Mouse (Mus musculus) kidney, embryonic 15.5 days (tissue): ENCODE data around the gene Trpd52l3. TPM values are rescaled to one million over a fixed set of nuclear protein-coding genes. Genes with fewer than 3 reads are reported as not detected.
"Not testable (repeated sequence)": the region's sequence is repeated elsewhere in the genome, so short reads cannot be mapped to it uniquely, and the experiment has no call there.

Source experiments
- ATAC-seq: fragments of 200-750 bp; cut with Nextera tagmentation; replicated peaks from 2 replicates; pipeline ENCODE4 v1.8.0; 2017; ENCODE audit warnings: moderate TSS enrichment; ENCODE audit not compliant: low FRiP score
- H3K27ac ChIP-seq: fragments of 300-500 bp; sonication (generic); 2 replicates; pipeline ENCODE4 v1.5.1; 2015; ENCODE audit warnings: mild to moderate bottlenecking, inconsistent platforms
- H3K27me3 ChIP-seq: fragments of 300-500 bp; sonication (generic); 2 replicates; pipeline ENCODE4 v1.6.1; 2015; ENCODE audit warnings: inconsistent platforms
- H3K36me3 ChIP-seq: fragments of 300-500 bp; sonication (generic); 2 replicates; pipeline ENCODE4 v1.6.1; 2015; ENCODE audit warnings: inconsistent platforms
- H3K4me1 ChIP-seq: fragments of 300-500 bp; sonication (generic); 2 replicates; pipeline ENCODE4 v1.6.1; 2015; ENCODE audit warnings: inconsistent platforms
- H3K4me2 ChIP-seq: fragments of 300-500 bp; sonication (generic); 2 replicates; pipeline ENCODE4 v1.6.1; 2015; ENCODE audit warnings: moderate library complexity, mild to moderate bottlenecking, inconsistent platforms
- H3K4me3 ChIP-seq: fragments of 300-500 bp; sonication (generic); replicated peaks from 2 replicates; pipeline ENCODE4 v1.5.1; 2015; ENCODE audit warnings: mild to moderate bottlenecking, inconsistent platforms
- H3K9ac ChIP-seq: fragments of 300-500 bp; sonication (generic); 2 replicates; pipeline ENCODE4 v1.6.1; 2015; ENCODE audit warnings: mild to moderate bottlenecking, inconsistent platforms
- H3K9me3 ChIP-seq: fragments of 300-500 bp; sonication (generic); replicated peaks from 2 replicates; pipeline ENCODE4 v1.6.1; 2016; ENCODE audit warnings: inconsistent platforms
- WGBS: fragments of 180-500 bp; shearing (Covaris S2); methylation state at CpG from one replicate; pipeline ENCODE4 v1.1.7; 2015; ENCODE audit warnings: mixed read lengths; 5-methylcytosine and 5-hydroxymethylcytosine counted together
- polyA plus RNA-seq: library from polyadenylated mRNA; unstranded; fragments of >200 nt; fragmentation: Nextera tagmentation; extraction: Ambion mirVana; gene quantifications from 2 replicates; pipeline ENCODE4 v1.2.1, GENCODE M21; 2015

Trpd52l3 gene
- polyA plus RNA-seq, 1 experiment from 2014 or later: not detected

GRCm38 (mm10) chr19:30000406-30001365 is 2.9 kb upstream of the Trpd52l3 start:
- Histone ChIP-seq H3K4me3 (no peak overlapping the region), H3K4me2 (no peak overlapping the region), H3K27me3 (no peaks in the 10 kb centered on the region), H3K27ac (no peak overlapping the region), H3K36me3 (no peaks in the 10 kb centered on the region), H3K9ac (no peak overlapping the region), H3K9me3 (no peaks in the 10 kb centered on the region), H3K4me1 (no peaks in the 10 kb centered on the region)
- 69% methylated on average over 12 of the region's 12 CpGs for WGBS
- ATAC-seq: no peak

GRCm38 (mm10) chr19:30001550-30001949 is 2.0 kb upstream of the Trpd52l3 start:
- Histone ChIP-seq H3K9ac (no peak overlapping the region), H3K9me3 (no peaks in the 10 kb centered on the region), H3K4me1 (no peaks in the 10 kb centered on the region), H3K4me3 (no peak overlapping the region), H3K36me3 (no peaks in the 10 kb centered on the region), H3K27ac (no peak overlapping the region), H3K27me3 (no peaks in the 10 kb centered on the region), H3K4me2 (no peak overlapping the region)
- no peak for ATAC-seq
- 84% methylated on average over 6 of the region's 6 CpGs for WGBS

GRCm38 (mm10) chr19:30006371-30006770 is 2.8 kb downstream of the Trpd52l3 start:
- no peak for ATAC-seq
- Histone ChIP-seq H3K4me2 (no peak overlapping the region), H3K9ac (no peak overlapping the region), H3K27ac (no peak overlapping the region), H3K4me1 (0 out of 2 replicates have a peak, but pooled peaks cover 6% of the 10 kb centered on the region), H3K9me3 (no peaks in the 10 kb centered on the region), H3K27me3 (no peaks in the 10 kb centered on the region), H3K4me3 (no peak overlapping the region), H3K36me3 (no peaks in the 10 kb centered on the region)
- 77% methylated on average over 3 of the region's 3 CpGs for WGBS

- Histone ChIP-seq H3K36me3 (no peaks in the 10 kb centered on the region), H3K4me2 (no peak overlapping the region), H3K27ac (no peak overlapping the region), H3K9ac (no peak overlapping the region), H3K27me3 (no peaks in the 10 kb centered on the region), H3K4me3 (no peak overlapping the region), H3K9me3 (no peaks in the 10 kb centered on the region), H3K4me1 (0 out of 2 replicates have a peak, but pooled peaks cover 6% of the 10 kb centered on the region)
- ATAC-seq: no peak
- WGBS: 70% methylated on average over 13 of the region's 13 CpGs
Measured at GRCm38 (mm10) chr19:30010520-30011296, 7.1 kb downstream of the Trpd52l3 start.

- Histone ChIP-seq H3K9ac (no peak overlapping the region), H3K27ac (no peak overlapping the region), H3K27me3 (no peaks in the 10 kb centered on the region), H3K9me3 (no peaks in the 10 kb centered on the region), H3K36me3 (no peaks in the 10 kb centered on the region), H3K4me1 (0 out of 2 replicates have a peak, but pooled peaks cover 10% of the 10 kb centered on the region), H3K4me3 (no peak overlapping the region), H3K4me2 (no peak overlapping the region)
- ATAC-seq: no peak
- WGBS: 82% methylated on average over 3 of the region's 3 CpGs
Measured at GRCm38 (mm10) chr19:30014331-30014730, 10.7 kb downstream of the Trpd52l3 start.

GRCm38 (mm10) chr19:30016156-30016555 is 12.6 kb downstream of the Trpd52l3 start:
- H3K4me1 ChIP-seq: 0 out of 2 replicates have a peak, but pooled peaks cover 4% of the 10 kb centered on the region
- no peak for ATAC-seq
- 70% methylated on average over 6 of the region's 6 CpGs for WGBS
- no peaks in the 10 kb centered on the region for H3K9me3 ChIP-seq
- no peak overlapping the region for H3K27ac ChIP-seq
- H3K36me3 ChIP-seq: no peaks in the 10 kb centered on the region
- H3K9ac ChIP-seq: no peak overlapping the region
- H3K27me3 ChIP-seq: no peaks in the 10 kb centered on the region
- no peak overlapping the region for H3K4me3 ChIP-seq
- no peak overlapping the region for H3K4me2 ChIP-seq

GRCm38 (mm10) chr19:30023419-30023818 is 19.8 kb downstream of the Trpd52l3 start:
- H3K9ac ChIP-seq, H3K27ac ChIP-seq, H3K36me3 ChIP-seq, ATAC-seq, H3K4me1 ChIP-seq, H3K4me2 ChIP-seq, H3K27me3 ChIP-seq, H3K4me3 ChIP-seq, H3K9me3 ChIP-seq: not testable (repeated sequence)
- WGBS: 95% methylated on average over 10 of the region's 10 CpGs

GRCm38 (mm10) chr19:30029002-30029710 is 25.6 kb downstream of the Trpd52l3 start:
- Histone ChIP-seq H3K4me3 (no peak overlapping the region), H3K9ac (no peak overlapping the region), H3K36me3 (peaks cover 6% of the 10 kb centered on the region; the same call in 1 of the 2 replicates), H3K27me3 (no peaks in the 10 kb centered on the region), H3K9me3 (no peaks in the 10 kb centered on the region), H3K4me1 (peaks cover 26% of the 10 kb centered on the region), H3K27ac (peak overlapping the region; percentile 60; the same call in 1 of the 2 replicates), H3K4me2 (peak overlapping the region; percentile 80)
- no peak for ATAC-seq
- 43% methylated on average over 11 of the region's 11 CpGs for WGBS

- Histone ChIP-seq H3K36me3 (peaks cover 6% of the 10 kb centered on the region; the same call in 1 of the 2 replicates), H3K27ac (peak within 1 kb of the TSS; percentile 95), H3K4me2 (peak within 1 kb of the TSS; percentile 80), H3K4me3 (peak within 1 kb of the TSS; percentile 94), H3K27me3 (no peaks in the 10 kb centered on the region), H3K9me3 (no peaks in the 10 kb centered on the region), H3K4me1 (peaks cover 24% of the 10 kb centered on the region), H3K9ac (peak within 1 kb of the TSS; percentile 100)
- ATAC-seq: peak; percentile 96
- 1% methylated on average over 74 of the region's 74 CpGs for WGBS
Measured at GRCm38 (mm10) chr19:30029894-30030635, 26.5 kb downstream of the Trpd52l3 start, which contains the start of gene Uhrf2. Uhrf2 (plus strand) TSS chr19:30030513.

GRCm38 (mm10) chr19:30030636-30031467 is 27.3 kb downstream of the Trpd52l3 start:
- peak; percentile 53; the same call in 1 of the 2 replicates for ATAC-seq
- peak overlapping the region; percentile 80 for H3K4me2 ChIP-seq

More at GRCm38 (mm10) chr19:30030636-30031467, 27.3 kb downstream of the Trpd52l3 start:
- H3K27me3 ChIP-seq: no peaks in the 10 kb centered on the region
- H3K27ac ChIP-seq: peak overlapping the region; percentile 95
- under 1% methylated on average over 85 of the region's 92 CpGs for WGBS
- H3K9me3 ChIP-seq: no peaks in the 10 kb centered on the region
- H3K36me3 ChIP-seq: peaks cover 6% of the 10 kb centered on the region; the same call in 1 of the 2 replicates
- H3K4me3 ChIP-seq: peak overlapping the region; percentile 94
- H3K9ac ChIP-seq: peak overlapping the region; percentile 100
- peaks cover 27% of the 10 kb centered on the region for H3K4me1 ChIP-seq
